Mouse (Mus musculus) heart, postnatal 0 days (tissue): Measurements from ENCODE around the gene Galc. TPM values are rescaled to one million over a fixed set of nuclear protein-coding genes. Genes with fewer than 3 reads are reported as not detected.

ENCODE experiments used
- ATAC-seq: fragments of 200-750 bp; cut with Nextera tagmentation; 2 replicates; pipeline ENCODE4 v1.8.0; 2017; ENCODE audit warnings: low read depth, moderate number of reproducible peaks, moderate library complexity; ENCODE audit not compliant: insufficient read depth
- DNase-seq: peaks from one replicate; pipeline ENCODE4 v3.0.0-alpha.2; 2016; ENCODE audit warnings: low spot score
- H3K27ac ChIP-seq: fragments of 300-500 bp; sonication (generic); 2 replicates; pipeline ENCODE4 v1.5.1; 2014; ENCODE audit warnings: low read depth, mild to moderate bottlenecking
- H3K27me3 ChIP-seq: fragments of 300-500 bp; sonication (generic); 2 replicates; pipeline ENCODE4 v1.6.1; 2014; ENCODE audit warnings: low read length, mixed read lengths; ENCODE audit not compliant: control insufficient read depth, insufficient read depth
- H3K36me3 ChIP-seq: fragments of 300-500 bp; sonication (generic); replicated peaks from 2 replicates; pipeline ENCODE4 v1.6.1; 2014; ENCODE audit warnings: low read length, mixed read lengths; ENCODE audit not compliant: control insufficient read depth, insufficient read depth
- H3K4me1 ChIP-seq: fragments of 300-500 bp; sonication (generic); 2 replicates; pipeline ENCODE4 v1.6.1; 2014; ENCODE audit warnings: antibody characterized with exemption; ENCODE audit not compliant: control insufficient read depth, insufficient read depth
- H3K4me2 ChIP-seq: fragments of 300-500 bp; sonication (generic); 2 replicates; pipeline ENCODE4 v1.6.1; 2014; ENCODE audit warnings: low read depth, mild to moderate bottlenecking, low read length, moderate library complexity
- H3K4me3 ChIP-seq: fragments of 300-500 bp; sonication (generic); 2 replicates; pipeline ENCODE4 v1.5.1; 2014; ENCODE audit warnings: low read depth, low read length
- H3K9ac ChIP-seq: fragments of 300-500 bp; sonication (generic); replicated peaks from 2 replicates; pipeline ENCODE4 v1.6.1; 2014; ENCODE audit warnings: low read depth, low read length, mixed read lengths
- H3K9me3 ChIP-seq: fragments of 300-500 bp; sonication (generic); replicated peaks from 2 replicates; pipeline ENCODE4 v1.6.1; 2016; ENCODE audit warnings: low read length; ENCODE audit not compliant: control insufficient read depth
- CTCF ChIP-seq: IDR thresholded peaks from 2 replicates; pipeline ENCODE4 v1.5.1; 2016; ENCODE audit warnings: antibody characterized with exemption, control low read depth, low read depth
- EP300 ChIP-seq: IDR thresholded peaks from 2 replicates; pipeline ENCODE4 v1.6.1; 2016; ENCODE audit warnings: antibody characterized with exemption, low read depth
- WGBS: fragments of 180-500 bp; shearing (Covaris S2); extraction: QIAGEN DNeasy Blood & Tissue Kit; methylation state at CpG from one replicate; pipeline ENCODE4 v1.1.7; 2014; 5-methylcytosine and 5-hydroxymethylcytosine counted together
- polyA plus RNA-seq: library from polyadenylated mRNA; unstranded; fragments of >200 nt; fragmentation: Nextera tagmentation; extraction: Ambion mirVana; gene quantifications from 2 replicates; pipeline ENCODE4 v1.2.1, GENCODE M21; 2015
- total RNA-seq: library from RNA; depleted of rRNA; stranded (reverse); fragments of >200 nt; gene quantifications from 2 replicates; pipeline ENCODE4 v1.2.3, GENCODE M21; 2014; ENCODE audit warnings: low replicate concordance

The Galc gene
- total and polyA plus RNA-seq, 2 experiments from 2014 or later = 4.3 to 10.5 TPM

DNA sequence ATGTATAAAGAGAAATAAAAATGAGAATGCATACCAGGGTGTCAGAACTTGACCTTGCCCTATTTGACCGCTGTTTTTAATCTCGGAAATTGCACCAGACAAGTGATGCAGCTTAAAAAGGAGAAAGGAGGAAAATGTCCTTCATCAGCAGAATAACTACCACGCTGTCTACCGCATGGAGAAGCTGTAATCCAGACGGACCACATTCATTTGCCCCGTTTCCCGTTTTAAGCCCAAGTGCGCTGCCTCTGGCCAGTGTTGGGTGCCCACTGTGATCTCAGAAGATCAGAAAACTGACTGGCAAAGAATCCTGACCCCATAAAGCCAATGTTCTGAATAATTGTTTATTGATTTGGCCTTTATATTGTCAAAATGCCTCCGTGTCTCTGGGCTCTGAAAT lies 6.4 kb upstream of the Galc start:
- H3K27me3 ChIP-seq = no peaks in the 10 kb centered on the region
- DNase-seq (no peak), ATAC-seq (no peak)
- TF ChIP-seq EP300 = no peak
- TF ChIP-seq CTCF = no peak
- no peak overlapping the region for H3K4me3 ChIP-seq
- no peak overlapping the region for H3K27ac ChIP-seq
- 82% methylated on average over 9 of the region's 9 CpGs for whole genome bisulfite sequencing
- no peaks in the 10 kb centered on the region for H3K4me1 ChIP-seq
- no peak overlapping the region for H3K4me2 ChIP-seq
- H3K9me3 ChIP-seq = no peaks in the 10 kb centered on the region
- H3K36me3 ChIP-seq = no peaks in the 10 kb centered on the region
- no peak overlapping the region for H3K9ac ChIP-seq

- H3K27ac ChIP-seq = peak overlapping the region; percentile 95
- ATAC-seq = no peak
- peak overlapping the region; percentile 94 for H3K9ac ChIP-seq
- H3K4me2 ChIP-seq = peak overlapping the region; percentile 71
- H3K27me3 ChIP-seq = no peaks in the 10 kb centered on the region
- H3K9me3 ChIP-seq = no peaks in the 10 kb centered on the region
- H3K4me3 ChIP-seq = peak overlapping the region; percentile 96
- H3K36me3 ChIP-seq = no peaks in the 10 kb centered on the region
- no peaks in the 10 kb centered on the region for H3K4me1 ChIP-seq
- no peak for TF ChIP-seq EP300
- no peak for TF ChIP-seq CTCF
- no peak for DNase-seq
- 3% methylated on average over 12 of the region's 12 CpGs for WGBS
Measured at GRCm38 (mm10) chr12:98259518-98259852, 226 bp upstream of the Galc start.

DNA sequence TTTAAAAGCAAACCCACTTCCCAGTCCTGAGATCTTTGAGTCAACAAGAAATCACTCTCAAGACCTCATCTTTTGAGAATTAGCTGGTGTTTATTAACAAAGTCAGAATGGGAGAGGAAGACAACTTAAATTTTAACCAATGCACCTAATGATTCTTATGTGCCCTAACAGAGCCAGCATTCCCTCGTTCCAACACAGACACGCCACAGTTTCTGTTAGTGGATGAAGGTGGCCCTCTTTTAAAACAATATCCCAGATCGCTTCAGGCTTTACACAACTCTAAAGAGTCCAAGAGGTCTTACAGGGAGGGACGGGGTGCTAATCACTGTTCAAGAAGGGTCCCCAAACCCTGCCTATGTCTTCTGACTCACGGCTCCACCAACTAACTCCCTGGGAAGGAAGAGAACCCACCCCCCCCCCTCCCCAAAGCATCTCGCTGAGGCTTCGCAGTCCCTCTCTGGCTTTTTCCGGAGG lies 851 bp downstream of the Galc start:
- peak overlapping the region; percentile 96 for H3K4me3 ChIP-seq
- H3K9ac ChIP-seq = peak overlapping the region; percentile 94
- H3K4me2 ChIP-seq = peak overlapping the region; percentile 71
- H3K36me3 ChIP-seq = no peaks in the 10 kb centered on the region
- H3K27ac ChIP-seq = peak overlapping the region; percentile 95
- TF ChIP-seq EP300 (no peak), CTCF (no peak)
- 1% methylated on average over 8 of the region's 8 CpGs for WGBS
- no peaks in the 10 kb centered on the region for H3K9me3 ChIP-seq
- ATAC-seq (no peak), DNase-seq (peak; percentile 12)
- H3K27me3 ChIP-seq = no peaks in the 10 kb centered on the region
- H3K4me1 ChIP-seq = no peaks in the 10 kb centered on the region

DNA sequence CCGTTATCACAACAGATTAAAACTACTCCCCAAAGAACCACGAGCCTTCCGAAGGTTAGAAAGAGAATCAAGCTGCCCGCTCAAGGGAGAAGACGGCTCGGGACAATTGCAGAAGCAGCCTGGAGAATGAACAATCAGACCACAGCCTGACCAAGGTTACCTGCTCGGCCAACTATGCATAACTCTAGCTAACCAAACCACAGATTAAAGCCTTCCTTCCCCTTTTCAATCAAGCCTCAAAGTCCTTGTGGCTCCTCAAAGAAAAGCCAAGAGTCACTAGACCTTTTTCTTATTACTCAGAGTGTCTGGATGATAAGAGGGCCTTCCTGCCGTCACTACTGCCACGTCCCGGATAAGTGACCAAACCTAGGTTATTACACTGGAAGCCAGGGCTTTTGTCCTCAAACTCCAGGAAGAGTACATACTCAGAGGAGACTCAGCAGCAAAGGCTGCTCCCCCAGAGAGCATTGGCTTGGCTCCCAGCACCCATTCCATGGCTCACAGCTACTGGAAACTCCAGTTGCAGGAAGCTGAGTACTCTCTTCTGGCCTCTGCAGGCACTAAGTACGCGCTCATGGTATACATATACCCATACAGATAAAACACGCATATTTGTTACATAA lies 3.8 kb downstream of the Galc start:
- Histone ChIP-seq H3K4me2 (no peak overlapping the region), H3K4me3 (no peak overlapping the region), H3K9ac (no peak overlapping the region), H3K27me3 (no peaks in the 10 kb centered on the region), H3K9me3 (no peaks in the 10 kb centered on the region), H3K4me1 (no peaks in the 10 kb centered on the region), H3K27ac (no peak overlapping the region), H3K36me3 (peaks cover 3% of the 10 kb centered on the region; the same call in 1 of the 2 replicates)
- ATAC-seq (no peak), DNase-seq (no peak)
- WGBS = 76% methylated on average over 13 of the region's 13 CpGs
- TF ChIP-seq EP300 (no peak), CTCF (no peak)

GRCm38 (mm10) chr12:98252417-98252816 lies 6.8 kb downstream of the Galc start:
- TF ChIP-seq EP300 = no peak
- no peak for TF ChIP-seq CTCF
- no peak overlapping the region for H3K27ac ChIP-seq
- 77% methylated on average over 2 of the region's 2 CpGs for WGBS
- DNase-seq (no peak), ATAC-seq (no peak)
- H3K9me3 ChIP-seq = no peaks in the 10 kb centered on the region
- no peak overlapping the region for H3K4me3 ChIP-seq
- peaks cover 9% of the 10 kb centered on the region for H3K36me3 ChIP-seq
- H3K27me3 ChIP-seq = no peaks in the 10 kb centered on the region
- H3K9ac ChIP-seq = no peak overlapping the region
- H3K4me2 ChIP-seq = no peak overlapping the region
- no peaks in the 10 kb centered on the region for H3K4me1 ChIP-seq

DNA sequence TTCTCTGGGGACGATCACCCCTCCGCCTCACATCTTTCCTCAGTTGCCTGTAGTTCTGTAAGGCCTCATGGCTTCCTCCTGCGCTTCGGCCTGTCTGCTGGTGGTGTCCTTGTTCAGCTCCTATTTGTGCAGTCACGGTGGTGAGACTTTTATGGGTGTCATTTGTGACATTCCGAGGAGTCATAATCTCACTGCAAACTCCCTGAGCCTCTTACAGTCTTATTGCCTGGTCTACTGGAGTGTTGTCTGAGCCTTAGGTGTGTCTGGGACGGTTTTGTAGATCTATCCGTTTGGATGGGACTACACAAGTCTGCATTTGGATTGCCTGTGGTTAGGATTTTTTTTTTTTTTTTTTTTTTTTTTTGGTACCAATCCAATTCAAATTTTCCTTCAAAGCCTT lies 8.9 kb downstream of the Galc start:
- H3K9me3 ChIP-seq = no peaks in the 10 kb centered on the region
- no peak overlapping the region for H3K27ac ChIP-seq
- ATAC-seq = no peak
- H3K27me3 ChIP-seq = no peaks in the 10 kb centered on the region
- no peak overlapping the region for H3K9ac ChIP-seq
- TF ChIP-seq EP300 (no peak), CTCF (no peak)
- H3K4me2 ChIP-seq = no peak overlapping the region
- H3K4me3 ChIP-seq = no peak overlapping the region
- WGBS = 91% methylated on average over 8 of the region's 8 CpGs
- H3K36me3 ChIP-seq = peaks cover 9% of the 10 kb centered on the region
- no peaks in the 10 kb centered on the region for H3K4me1 ChIP-seq
- no peak for DNase-seq
